Mouse (Mus musculus) forebrain, embryonic 13.5 days (tissue): Measurements from ENCODE around the gene Trim44. TPM values are rescaled to one million over a fixed set of nuclear protein-coding genes. Genes with fewer than 3 reads are reported as not detected.

Source experiments
- ATAC-seq: fragments of 200-750 bp; cut with Nextera tagmentation; 2 replicates; pipeline ENCODE4 v1.8.0; 2017
- H3K27ac ChIP-seq: fragments of 300-500 bp; sonication (generic); 2 replicates; pipeline ENCODE4 v1.5.1; 2015; ENCODE audit warnings: inconsistent platforms, mild to moderate bottlenecking, moderate library complexity
- H3K27me3 ChIP-seq: fragments of 300-500 bp; sonication (generic); 2 replicates; pipeline ENCODE4 v1.6.1; 2015; ENCODE audit warnings: mild to moderate bottlenecking, inconsistent platforms
- H3K36me3 ChIP-seq: fragments of 300-500 bp; sonication (generic); 2 replicates; pipeline ENCODE4 v1.6.1; 2015; ENCODE audit warnings: mild to moderate bottlenecking, inconsistent platforms; ENCODE audit not compliant: poor library complexity, severe bottlenecking
- H3K4me1 ChIP-seq: fragments of 300-500 bp; sonication (generic); 2 replicates; pipeline ENCODE4 v1.6.1; 2015; ENCODE audit warnings: inconsistent platforms
- H3K4me2 ChIP-seq: fragments of 300-500 bp; sonication (generic); 2 replicates; pipeline ENCODE4 v1.6.1; 2015; ENCODE audit warnings: inconsistent platforms, mild to moderate bottlenecking, moderate library complexity
- H3K4me3 ChIP-seq: fragments of 300-500 bp; sonication (generic); 2 replicates; pipeline ENCODE4 v1.5.1; 2015; ENCODE audit warnings: mild to moderate bottlenecking, inconsistent platforms
- H3K9ac ChIP-seq: fragments of 300-500 bp; sonication (generic); 2 replicates; pipeline ENCODE4 v1.6.1; 2015; ENCODE audit warnings: mild to moderate bottlenecking, inconsistent platforms
- H3K9me3 ChIP-seq: fragments of 300-500 bp; sonication (generic); replicated peaks from 2 replicates; pipeline ENCODE4 v1.6.1; 2016; ENCODE audit warnings: inconsistent platforms
- WGBS: fragments of 180-500 bp; shearing (Covaris S2); methylation state at CpG from one replicate; pipeline ENCODE4 v1.1.7; 2015; 5-methylcytosine and 5-hydroxymethylcytosine counted together
- polyA plus RNA-seq: library from polyadenylated mRNA; unstranded; fragments of >200 nt; fragmentation: Nextera tagmentation; extraction: Ambion mirVana; gene quantifications from 2 replicates; pipeline ENCODE4 v1.2.1, GENCODE M21; 2015

Gene Trim44
- polyA plus RNA-seq, 1 experiment from 2014 or later: 32.5 TPM

- no peak overlapping the region for H3K27ac ChIP-seq
Measured at GRCm38 (mm10) chr2:102341429-102341828, 66.2 kb downstream of the Trim44 start.

GRCm38 (mm10) chr2:102336816-102337215 is 70.8 kb downstream of the Trim44 start:
- WGBS: 19% methylated on average over 1 of the region's 1 CpGs
- Histone ChIP-seq H3K27me3 (no peaks in the 10 kb centered on the region), H3K4me3 (no peak overlapping the region), H3K36me3 (no peaks in the 10 kb centered on the region), H3K9ac (0 out of 2 replicates have a peak overlapping the region, but pooled peaks have one; percentile 8), H3K27ac (peak overlapping the region; percentile 72), H3K4me1 (peaks cover 17% of the 10 kb centered on the region), H3K9me3 (no peaks in the 10 kb centered on the region), H3K4me2 (peak overlapping the region; percentile 17)
- peak; percentile 92 for ATAC-seq

More at GRCm38 (mm10) chr2:102341429-102341828, 66.2 kb downstream of the Trim44 start:
- no peaks in the 10 kb centered on the region for H3K27me3 ChIP-seq
- peaks cover 15% of the 10 kb centered on the region for H3K4me1 ChIP-seq
- no peaks in the 10 kb centered on the region; the same call in 1 of the 2 replicates for H3K36me3 ChIP-seq
- H3K4me3 ChIP-seq: no peak overlapping the region
- no peak overlapping the region for H3K4me2 ChIP-seq
- H3K9me3 ChIP-seq: no peaks in the 10 kb centered on the region
- 86% methylated on average over 2 of the region's 2 CpGs for WGBS
- no peak for ATAC-seq
- no peak overlapping the region for H3K9ac ChIP-seq

- 82% methylated on average over 2 of the region's 2 CpGs for WGBS
Measured at GRCm38 (mm10) chr2:102331932-102332331, 75.7 kb downstream of the Trim44 start.

GRCm38 (mm10) chr2:102331092-102331491 is 76.5 kb downstream of the Trim44 start:
- no peak for ATAC-seq

More at GRCm38 (mm10) chr2:102331932-102332331, 75.7 kb downstream of the Trim44 start:
- ATAC-seq: no peak
- Histone ChIP-seq H3K4me3 (no peak overlapping the region), H3K27me3 (no peaks in the 10 kb centered on the region), H3K9me3 (no peaks in the 10 kb centered on the region), H3K27ac (no peak overlapping the region), H3K36me3 (no peaks in the 10 kb centered on the region), H3K4me1 (peaks cover 7% of the 10 kb centered on the region), H3K4me2 (no peak overlapping the region), H3K9ac (no peak overlapping the region)

GRCm38 (mm10) chr2:102325921-102326320 is 81.7 kb downstream of the Trim44 start:
- ATAC-seq: no peak
- Histone ChIP-seq H3K4me1 (peaks cover 20% of the 10 kb centered on the region), H3K4me3 (no peak overlapping the region)

More at GRCm38 (mm10) chr2:102331092-102331491, 76.5 kb downstream of the Trim44 start:
- no peaks in the 10 kb centered on the region for H3K9me3 ChIP-seq
- whole genome bisulfite sequencing: 76% methylated on average over 3 of the region's 3 CpGs
- no peaks in the 10 kb centered on the region for H3K27me3 ChIP-seq
- no peaks in the 10 kb centered on the region for H3K4me1 ChIP-seq
- H3K9ac ChIP-seq: no peak overlapping the region
- H3K4me2 ChIP-seq: no peak overlapping the region
- H3K36me3 ChIP-seq: no peaks in the 10 kb centered on the region
- H3K4me3 ChIP-seq: no peak overlapping the region
- no peak overlapping the region for H3K27ac ChIP-seq

GRCm38 (mm10) chr2:102324336-102324735 is 83.3 kb downstream of the Trim44 start:
- Histone ChIP-seq H3K4me1 (peaks cover 26% of the 10 kb centered on the region), H3K36me3 (no peaks in the 10 kb centered on the region), H3K27ac (no peak overlapping the region), H3K9me3 (no peaks in the 10 kb centered on the region), H3K9ac (no peak overlapping the region), H3K4me3 (no peak overlapping the region), H3K4me2 (no peak overlapping the region), H3K27me3 (no peaks in the 10 kb centered on the region)
- no peak for ATAC-seq

More at GRCm38 (mm10) chr2:102325921-102326320, 81.7 kb downstream of the Trim44 start:
- H3K9me3 ChIP-seq: no peaks in the 10 kb centered on the region
- H3K4me2 ChIP-seq: no peak overlapping the region
- no peak overlapping the region for H3K27ac ChIP-seq
- no peaks in the 10 kb centered on the region for H3K27me3 ChIP-seq
- 89% methylated on average over 2 of the region's 2 CpGs for WGBS
- H3K36me3 ChIP-seq: no peaks in the 10 kb centered on the region
- no peak overlapping the region for H3K9ac ChIP-seq

GRCm38 (mm10) chr2:102316540-102316939 is 91.1 kb downstream of the Trim44 start:
- Histone ChIP-seq H3K4me3 (no peak overlapping the region), H3K36me3 (no peaks in the 10 kb centered on the region), H3K9ac (no peak overlapping the region), H3K27ac (peak overlapping the region; percentile 41), H3K27me3 (no peaks in the 10 kb centered on the region), H3K4me1 (peaks cover 23% of the 10 kb centered on the region), H3K4me2 (no peak overlapping the region), H3K9me3 (no peaks in the 10 kb centered on the region)
- WGBS: 74% methylated on average over 3 of the region's 3 CpGs
- ATAC-seq: peak; percentile 59; the same call in 1 of the 2 replicates

- Histone ChIP-seq H3K27ac (no peak overlapping the region), H3K4me1 (peaks cover 16% of the 10 kb centered on the region), H3K9me3 (no peaks in the 10 kb centered on the region), H3K9ac (no peak overlapping the region), H3K4me3 (no peak overlapping the region), H3K36me3 (no peaks in the 10 kb centered on the region), H3K4me2 (no peak overlapping the region), H3K27me3 (no peaks in the 10 kb centered on the region)
- 94% methylated on average over 4 of the region's 4 CpGs for WGBS
- no peak for ATAC-seq
Measured at GRCm38 (mm10) chr2:102315153-102315552, 92.5 kb downstream of the Trim44 start.

GRCm38 (mm10) chr2:102314610-102315009 is 93.0 kb downstream of the Trim44 start:
- H3K4me3 ChIP-seq: no peak overlapping the region
- no peaks in the 10 kb centered on the region for H3K9me3 ChIP-seq
- peaks cover 16% of the 10 kb centered on the region for H3K4me1 ChIP-seq
- H3K27ac ChIP-seq: no peak overlapping the region
- H3K36me3 ChIP-seq: no peaks in the 10 kb centered on the region
- H3K4me2 ChIP-seq: no peak overlapping the region
- no peaks in the 10 kb centered on the region for H3K27me3 ChIP-seq
- ATAC-seq: no peak
- WGBS: 48% methylated on average over 1 of the region's 1 CpGs
- no peak overlapping the region for H3K9ac ChIP-seq

GRCm38 (mm10) chr2:102314068-102314467 is 93.6 kb downstream of the Trim44 start:
- no peak overlapping the region for H3K9ac ChIP-seq
- H3K4me2 ChIP-seq: no peak overlapping the region
- no peaks in the 10 kb centered on the region for H3K9me3 ChIP-seq
- peaks cover 16% of the 10 kb centered on the region for H3K4me1 ChIP-seq
- no peaks in the 10 kb centered on the region for H3K36me3 ChIP-seq
- H3K27me3 ChIP-seq: no peaks in the 10 kb centered on the region
- 91% methylated on average over 2 of the region's 2 CpGs for WGBS
- H3K27ac ChIP-seq: no peak overlapping the region
- no peak overlapping the region for H3K4me3 ChIP-seq
- ATAC-seq: no peak

GRCm38 (mm10) chr2:102312903-102313302 is 94.7 kb downstream of the Trim44 start:
- Histone ChIP-seq H3K9ac (no peak overlapping the region), H3K4me3 (no peak overlapping the region), H3K9me3 (no peaks in the 10 kb centered on the region), H3K27me3 (no peaks in the 10 kb centered on the region), H3K4me2 (no peak overlapping the region), H3K36me3 (no peaks in the 10 kb centered on the region), H3K4me1 (peaks cover 12% of the 10 kb centered on the region), H3K27ac (no peak overlapping the region)
- no peak for ATAC-seq
- 96% methylated on average over 1 of the region's 1 CpGs for WGBS

- 73% methylated on average over 2 of the region's 2 CpGs for WGBS
- Histone ChIP-seq H3K9me3 (no peaks in the 10 kb centered on the region), H3K4me3 (no peak overlapping the region), H3K4me2 (no peak overlapping the region), H3K27ac (no peak overlapping the region), H3K4me1 (0 out of 2 replicates have a peak, but pooled peaks cover 5% of the 10 kb centered on the region), H3K9ac (no peak overlapping the region), H3K36me3 (peaks cover 18% of the 10 kb centered on the region; the same call in 1 of the 2 replicates), H3K27me3 (no peaks in the 10 kb centered on the region)
- no peak for ATAC-seq
Measured at GRCm38 (mm10) chr2:102303274-102303673, 104.4 kb downstream of the Trim44 start.

- no peak overlapping the region for H3K4me3 ChIP-seq
- WGBS: 92% methylated on average over 1 of the region's 1 CpGs
Measured at GRCm38 (mm10) chr2:102302532-102302931, 105.1 kb downstream of the Trim44 start.

More at GRCm38 (mm10) chr2:102302532-102302931, 105.1 kb downstream of the Trim44 start:
- Histone ChIP-seq H3K27ac (no peak overlapping the region), H3K9ac (no peak overlapping the region), H3K27me3 (no peaks in the 10 kb centered on the region), H3K4me2 (no peak overlapping the region), H3K36me3 (peaks cover 18% of the 10 kb centered on the region; the same call in 1 of the 2 replicates), H3K4me1 (0 out of 2 replicates have a peak, but pooled peaks cover 5% of the 10 kb centered on the region), H3K9me3 (no peaks in the 10 kb centered on the region)
- ATAC-seq: no peak
